Mouse (Mus musculus) lung, postnatal 4 days (tissue): ENCODE measurements around the gene Pecam1.
A peak's percentile ranks its signal among the peaks of the same experiment; 100 is the strongest.
"Not testable (repeated sequence)": the region's sequence is repeated elsewhere in the genome, so short reads cannot be mapped to it uniquely, and the experiment has no call there.

ENCODE experiments used
- DNase-seq, 2 experiments: peaks; one replicate each; pipeline ENCODE4 v3.0.0; 2021

Pecam1 gene

DNA sequence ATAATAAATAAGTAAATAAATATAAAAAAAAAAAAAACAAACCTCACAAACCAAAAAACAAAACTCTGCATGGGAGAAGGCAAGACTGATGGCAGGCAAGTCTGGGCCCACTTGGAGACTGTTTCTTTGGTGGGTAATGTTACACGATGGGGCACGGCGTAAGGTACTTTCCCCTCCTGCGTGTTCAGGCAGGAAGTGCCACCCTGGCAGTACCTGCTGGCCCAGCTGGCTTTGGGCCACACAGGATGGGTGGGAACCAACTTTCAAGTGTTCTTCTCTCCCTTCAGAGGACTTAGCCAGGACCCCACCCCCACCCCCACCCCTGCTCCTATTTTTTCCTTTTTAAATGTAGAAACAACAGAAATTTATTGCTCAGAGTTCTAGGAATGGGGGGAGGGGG, 85.1 kb downstream of the Pecam1 start:
- peak; percentile 69 to 82 for DNase-seq

DNA sequence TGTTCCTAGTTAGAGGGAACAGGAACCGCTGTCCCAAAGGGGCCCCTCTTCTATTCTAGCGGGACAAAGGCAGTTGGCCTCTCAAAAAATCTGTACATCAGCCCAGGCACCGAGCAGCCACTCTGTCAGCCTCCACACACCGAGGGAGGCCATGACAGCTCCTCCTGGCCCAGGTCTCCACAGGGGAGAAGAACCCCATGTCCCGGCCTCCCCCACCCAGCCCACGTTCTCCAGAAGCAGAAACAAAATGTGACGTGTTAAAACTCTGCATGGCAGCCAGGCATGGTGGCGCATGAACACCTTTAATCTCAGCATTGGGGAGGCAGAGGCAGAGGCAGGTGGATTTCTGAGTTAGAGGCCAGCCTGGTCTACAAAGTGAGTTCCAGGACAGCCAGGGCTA, 85.7 kb downstream of the Pecam1 start:
- DNase-seq: no peak

DNA sequence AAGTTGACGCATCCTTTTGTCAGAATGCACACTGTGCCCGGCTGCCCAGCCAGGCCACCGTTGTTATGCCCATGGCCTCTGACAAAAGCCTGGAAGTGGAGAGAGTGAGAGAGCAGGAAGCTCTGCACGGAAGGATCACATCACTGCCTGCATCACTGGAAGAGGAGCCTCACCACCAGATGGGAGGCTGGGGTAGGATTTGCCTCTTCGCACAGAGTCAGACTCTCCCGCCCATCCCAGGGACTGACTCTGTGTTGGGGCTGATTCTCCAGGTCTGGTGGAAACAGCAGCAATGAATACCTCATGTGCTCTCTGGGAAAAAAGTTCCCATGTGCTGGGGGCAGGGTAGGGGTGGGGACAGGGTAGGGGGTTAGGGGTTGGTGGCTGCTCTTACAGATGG, 86.6 kb downstream of the Pecam1 start:
- peak; percentile 54 to 72 for DNase-seq

DNA sequence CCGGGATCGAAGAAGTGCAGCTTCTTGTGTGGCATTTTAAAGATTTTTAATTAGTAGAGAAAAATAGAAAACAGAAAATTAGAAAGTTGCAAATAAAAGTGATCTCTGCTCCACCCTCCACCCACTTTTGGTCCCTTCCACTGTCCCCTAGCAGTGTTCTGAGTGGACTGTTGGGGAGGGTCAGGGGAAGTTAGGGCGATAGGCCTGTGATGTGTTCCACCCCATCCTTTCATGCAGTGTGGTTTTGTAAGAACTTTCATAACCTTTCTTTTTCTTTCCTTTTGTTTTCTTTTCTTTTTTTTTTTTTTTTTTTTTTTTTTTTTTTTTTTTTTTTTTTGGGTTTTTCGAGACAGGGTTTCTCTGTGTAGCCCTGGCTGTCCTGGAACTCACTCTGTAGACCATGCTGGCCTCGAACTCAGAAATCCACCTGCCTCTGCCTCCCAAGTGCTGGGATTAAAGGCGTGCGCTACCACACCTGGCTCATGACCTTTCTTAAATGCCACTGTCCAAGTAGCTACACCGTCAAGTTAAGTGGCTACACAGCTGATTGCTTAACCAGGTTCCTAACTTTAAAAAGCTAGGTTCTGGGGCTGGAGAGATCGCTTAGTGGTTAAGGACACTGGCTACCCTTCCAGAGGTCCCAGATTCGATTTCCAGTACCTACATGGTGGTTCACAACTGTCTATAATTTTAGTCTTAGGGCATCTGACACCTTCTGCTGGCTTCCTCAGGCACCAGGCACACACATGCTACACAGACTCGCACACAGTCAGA, 87.6 kb downstream of the Pecam1 start:
- DNase-seq: no peak

DNA sequence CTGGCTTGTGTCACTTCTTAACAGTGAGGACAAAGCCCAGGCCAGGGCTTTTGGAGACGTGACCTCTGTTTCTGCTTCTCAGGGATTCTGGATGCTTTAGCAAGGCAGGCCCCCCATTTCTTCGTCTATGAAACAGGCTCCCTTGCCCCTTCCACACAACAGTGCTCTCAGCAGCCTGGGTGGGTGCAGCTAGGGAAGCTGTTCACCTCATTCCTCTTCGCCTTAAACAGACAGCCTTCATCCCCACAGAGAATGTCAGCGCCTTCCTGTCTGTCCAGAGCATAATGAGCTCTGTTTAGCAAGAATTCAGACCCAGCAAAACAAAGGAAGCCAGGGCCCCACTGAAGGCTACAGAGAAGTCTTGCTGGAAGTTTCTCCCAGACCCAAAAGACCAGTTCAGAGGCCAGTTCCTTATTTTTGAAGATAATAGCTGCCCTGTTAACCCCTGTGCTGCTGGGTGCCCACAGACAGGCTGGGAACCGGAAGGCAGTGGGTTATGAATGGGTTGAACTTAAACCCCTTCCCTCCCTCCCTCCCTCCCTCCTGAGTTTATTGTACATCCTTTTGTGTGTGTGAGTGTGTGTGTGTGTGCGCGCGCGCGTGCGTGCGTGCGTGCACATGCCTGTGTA, 89.9 kb downstream of the Pecam1 start:
- peak; percentile 73 to 78 for DNase-seq

DNA sequence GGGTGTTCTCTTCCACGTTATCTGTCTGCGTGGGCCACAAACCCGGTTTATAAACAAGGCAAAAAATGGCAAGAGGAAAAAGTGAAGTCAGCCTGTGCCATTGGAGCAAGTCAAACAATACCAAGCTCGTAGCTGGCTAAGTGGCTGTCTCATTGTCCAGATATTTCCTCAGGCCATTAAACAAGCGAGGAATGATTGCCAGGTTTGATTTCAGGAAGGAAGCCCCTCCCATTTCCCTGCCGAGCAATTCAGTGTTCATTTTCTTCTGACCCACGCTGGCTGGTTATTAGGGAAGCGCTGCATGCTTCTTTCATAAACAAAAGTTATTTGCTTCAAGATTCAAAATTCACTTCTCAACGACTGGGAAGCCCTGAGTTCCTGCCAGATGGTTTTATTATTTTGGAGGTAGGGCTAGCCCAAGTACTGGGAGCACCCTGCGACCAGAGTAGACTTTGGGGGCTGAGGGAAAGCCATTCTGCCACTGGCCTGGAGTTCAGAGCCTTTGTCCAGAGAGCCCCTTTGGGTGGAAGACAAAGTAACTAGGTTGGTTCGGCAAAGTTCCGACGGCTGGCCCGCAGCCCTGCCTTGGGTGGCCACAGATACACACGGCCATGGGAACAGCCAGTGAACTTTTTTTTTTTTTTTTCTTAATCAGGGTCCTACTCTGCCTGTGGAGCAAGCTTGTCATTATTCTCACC, 90.7 kb downstream of the Pecam1 start:
- DNase-seq: peak; percentile 75 to 77

DNA sequence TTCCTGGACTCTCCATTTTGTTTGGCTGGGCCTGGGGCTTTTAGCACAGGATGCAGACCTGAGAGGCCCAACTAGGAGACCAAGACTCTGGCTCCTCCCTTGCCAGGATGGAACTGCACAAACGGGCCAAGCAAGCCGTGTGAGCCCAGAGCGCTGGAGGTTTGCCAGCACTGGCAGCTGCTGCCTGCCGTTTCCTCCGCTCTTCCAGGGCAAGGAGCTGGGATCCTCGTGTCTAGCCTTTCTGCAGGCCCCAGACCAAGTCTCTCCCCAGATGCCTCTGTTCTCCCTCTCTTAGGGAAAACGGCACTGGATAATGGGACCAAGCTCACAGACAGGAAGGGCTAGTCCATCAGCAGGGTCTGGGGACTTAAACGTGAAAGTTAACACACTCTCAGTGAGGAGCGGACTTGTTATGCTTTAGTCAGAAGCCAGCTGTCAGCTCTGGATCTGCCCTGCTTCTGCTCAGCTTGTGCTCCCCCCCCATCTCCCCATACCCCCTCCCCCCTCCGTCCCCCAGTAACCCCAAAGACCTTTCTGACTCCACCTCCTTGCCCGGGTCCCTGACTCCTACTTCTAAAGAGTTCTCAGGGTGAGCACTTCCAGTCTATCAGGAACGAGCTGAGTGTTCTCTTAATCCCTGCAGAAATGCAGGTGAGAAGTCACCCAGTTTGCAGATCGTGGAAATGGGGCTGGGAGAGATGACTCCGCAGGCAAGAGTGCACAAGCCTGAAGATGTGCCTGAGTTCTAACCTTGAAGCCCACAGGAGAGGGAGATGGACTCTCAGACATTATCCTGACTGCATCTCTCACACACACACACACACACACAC, 92.2 kb downstream of the Pecam1 start:
- peak; percentile 89 to 96 for DNase-seq

DNA sequence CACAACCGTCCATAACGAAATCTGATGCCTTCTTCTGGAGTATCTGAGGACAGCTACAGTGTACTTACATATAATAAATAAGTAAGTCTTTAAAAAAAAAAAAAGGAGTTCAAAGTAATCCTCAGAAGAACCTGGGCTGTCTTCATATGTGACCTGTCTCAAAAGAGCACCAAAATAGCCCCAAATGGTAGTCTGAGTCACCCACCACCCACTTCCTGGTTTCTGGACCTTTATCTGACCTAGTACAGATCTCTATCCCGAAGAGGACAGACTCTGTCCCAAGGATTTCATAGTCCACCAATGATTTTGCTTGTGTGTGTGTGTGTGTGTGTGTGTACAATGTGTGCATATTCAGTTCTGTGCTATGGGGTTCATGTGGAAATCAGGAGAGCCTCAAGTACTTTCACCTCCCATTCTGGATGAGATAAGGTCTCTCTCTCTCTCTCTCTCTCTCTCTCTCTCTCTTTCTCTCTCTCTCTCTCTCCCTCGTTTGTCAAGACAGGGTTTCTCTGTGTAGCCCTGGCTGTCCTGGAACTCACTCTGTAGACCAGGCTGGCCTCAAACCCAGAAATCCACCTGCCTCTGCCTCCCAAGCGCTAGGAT, 93.4 kb downstream of the Pecam1 start:
- not testable (repeated sequence) for DNase-seq

DNA sequence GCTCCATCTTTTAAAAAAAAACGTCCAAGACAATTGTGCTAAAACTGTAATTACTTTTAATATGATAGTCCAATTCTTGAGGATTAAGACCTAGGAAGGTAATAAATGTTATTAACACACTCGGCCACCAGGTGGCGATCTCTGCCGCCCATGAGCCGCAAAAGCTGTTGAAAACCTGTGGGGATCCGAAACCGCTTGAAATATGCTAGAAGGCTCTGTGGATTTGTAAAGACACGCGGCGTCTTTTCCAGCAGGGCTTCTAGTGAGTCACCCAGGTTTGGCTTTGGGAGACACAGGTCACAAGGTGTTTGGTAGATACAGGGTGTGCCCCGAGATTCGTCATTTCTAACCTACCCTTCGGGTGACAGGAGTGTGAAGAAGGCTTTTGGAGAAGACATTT, 102.1 kb downstream of the Pecam1 start:
- peak; percentile 67 to 86 for DNase-seq

DNA sequence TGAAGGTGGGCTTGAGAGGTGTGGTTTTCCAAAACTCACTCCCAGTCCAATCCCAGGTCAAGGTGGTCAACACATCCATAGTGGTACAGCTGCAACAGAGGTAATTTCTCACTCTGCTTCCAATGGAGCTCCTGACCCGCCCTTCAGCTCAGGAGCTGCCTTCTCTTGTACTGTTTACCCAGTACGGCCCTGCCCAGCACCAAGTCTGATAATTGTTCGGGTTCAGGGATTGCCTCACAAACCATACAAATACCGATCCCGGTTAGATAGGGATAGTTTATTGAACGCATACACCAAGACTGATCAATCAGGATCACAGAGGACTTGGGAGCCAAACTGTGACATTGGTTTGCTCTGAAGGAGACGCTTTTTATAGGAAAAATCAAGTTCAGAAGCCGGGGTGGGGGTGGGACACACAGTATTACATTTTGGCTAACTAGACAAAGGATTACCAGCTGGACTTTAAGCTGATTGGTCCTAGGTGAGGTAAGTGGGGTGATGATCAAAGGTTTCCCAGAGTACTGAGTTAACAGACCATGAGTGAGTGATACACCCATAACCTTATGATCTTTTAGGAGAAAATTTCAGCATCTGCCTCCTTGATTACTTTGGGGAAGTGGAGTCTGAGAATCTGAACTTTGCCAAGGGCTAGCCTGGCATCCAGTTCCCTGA, 107.3 kb downstream of the Pecam1 start:
- DNase-seq: no peak

DNA sequence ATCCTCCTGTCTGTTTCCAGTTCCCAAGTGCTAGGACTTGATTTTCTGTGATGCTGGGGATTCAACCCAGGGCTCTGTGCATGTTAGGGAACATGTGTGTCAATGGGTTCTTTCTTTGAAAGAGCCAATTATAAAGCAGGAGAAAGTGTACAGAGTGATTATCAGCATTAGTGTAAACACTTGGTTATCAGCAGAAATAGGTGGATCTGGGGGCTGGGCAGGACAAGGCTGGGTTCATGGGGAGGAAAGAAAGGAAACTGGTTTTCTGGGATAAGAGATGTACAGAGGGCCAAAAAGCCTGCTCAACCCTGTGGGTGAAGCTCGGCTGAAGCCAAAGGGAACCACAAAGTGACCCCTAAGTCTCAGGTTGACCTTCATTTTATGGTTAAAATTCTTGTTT, 108.8 kb downstream of the Pecam1 start:
- DNase-seq: no peak

DNA sequence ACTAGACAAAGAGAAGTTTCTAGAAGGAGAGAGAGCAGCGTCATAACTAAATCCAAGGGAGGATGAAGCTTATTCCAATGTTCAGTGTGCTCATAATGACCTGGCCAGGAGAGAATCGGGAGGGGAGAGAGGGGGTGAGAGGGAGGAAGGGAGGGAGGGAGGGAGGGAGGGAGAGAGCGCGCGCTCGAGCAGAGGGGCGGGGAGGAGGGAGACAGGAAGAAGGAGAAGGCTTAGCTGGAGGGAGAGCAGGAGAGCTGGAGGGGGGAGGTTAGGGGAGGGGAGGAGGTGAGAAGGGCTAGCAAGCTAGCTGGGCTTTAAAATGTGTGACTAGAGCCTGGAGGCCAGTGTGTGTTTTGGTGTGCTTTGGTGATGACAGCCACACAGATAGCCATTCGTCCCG, 110.4 kb downstream of the Pecam1 start:
- no peak for DNase-seq

DNA sequence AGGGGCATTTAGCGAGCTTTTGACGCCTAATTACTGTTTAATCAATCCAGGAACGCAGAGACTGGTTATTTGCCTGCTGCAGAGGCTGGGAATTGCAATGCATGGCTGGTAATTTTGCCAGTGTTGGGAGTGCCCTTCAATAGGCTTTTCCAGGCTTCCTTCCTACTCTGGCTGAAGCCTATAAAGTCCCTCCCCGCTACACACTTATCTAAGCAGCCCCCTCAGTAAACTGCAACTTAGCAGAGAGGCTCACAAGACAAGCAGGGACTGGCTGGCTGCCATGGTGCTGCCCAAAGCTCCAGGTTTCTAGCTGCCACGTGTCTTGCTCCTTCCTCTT, 111.1 kb downstream of the Pecam1 start:
- DNase-seq: peak in 1 of 2 experiments; percentile 61

DNA sequence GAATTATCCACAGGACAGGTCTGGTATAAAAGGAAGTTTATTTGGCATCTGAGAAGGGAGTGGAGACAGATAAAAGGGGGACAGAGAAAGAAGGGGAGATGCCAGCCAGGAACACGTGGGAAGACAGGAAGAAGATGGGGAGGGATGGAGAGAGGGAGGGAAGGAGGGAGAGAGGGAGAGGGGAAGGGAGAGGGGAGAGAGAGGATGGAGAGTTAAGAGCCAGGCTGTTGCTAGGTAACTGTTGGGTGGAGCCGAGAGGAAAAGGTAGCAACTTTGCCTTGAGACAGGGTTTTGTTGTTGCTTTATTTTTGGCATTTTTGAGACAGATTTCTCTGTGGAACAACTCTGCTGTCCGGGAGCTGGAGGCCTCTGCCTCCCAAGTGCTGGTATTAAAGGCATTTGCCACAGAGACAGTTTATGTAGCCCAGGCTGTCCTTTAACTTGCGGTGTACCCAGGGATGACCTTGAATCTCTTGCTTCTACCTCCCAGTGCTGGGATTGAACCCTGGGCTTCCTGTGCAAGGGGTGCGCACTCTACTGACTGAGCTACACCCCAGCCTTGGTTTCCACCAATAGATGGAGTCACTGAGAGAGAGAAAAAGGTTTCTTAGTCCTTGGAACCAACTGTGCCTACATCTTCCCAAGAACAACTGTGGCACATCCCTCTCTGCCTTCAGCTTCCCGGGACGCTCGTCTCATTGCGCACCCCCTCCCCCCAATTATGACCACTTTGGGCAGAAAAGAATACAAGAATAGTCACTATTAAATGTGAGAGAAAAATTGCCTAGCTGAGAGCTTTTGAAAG, 111.7 kb downstream of the Pecam1 start:
- DNase-seq: no peak

DNA sequence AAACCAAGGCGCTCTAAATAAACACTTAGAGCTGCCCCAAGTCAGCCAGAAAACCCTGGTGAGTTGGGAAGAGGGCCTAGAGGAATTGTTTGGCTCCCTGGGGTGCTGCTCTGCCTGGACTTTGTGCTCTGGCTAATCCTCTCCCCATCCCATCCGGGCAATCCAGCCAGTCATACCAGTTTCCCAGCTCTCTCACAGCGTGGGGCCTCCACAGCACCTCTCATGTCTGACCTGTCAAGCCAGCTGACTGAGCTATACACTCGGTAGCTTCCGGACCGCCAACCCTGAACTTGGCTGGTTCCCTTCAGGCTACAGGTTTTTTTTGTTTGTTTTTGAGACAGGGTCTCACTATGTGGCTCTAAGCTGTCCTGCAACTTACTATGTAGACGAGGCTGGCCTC, 112.7 kb downstream of the Pecam1 start:
- DNase-seq: no peak

DNA sequence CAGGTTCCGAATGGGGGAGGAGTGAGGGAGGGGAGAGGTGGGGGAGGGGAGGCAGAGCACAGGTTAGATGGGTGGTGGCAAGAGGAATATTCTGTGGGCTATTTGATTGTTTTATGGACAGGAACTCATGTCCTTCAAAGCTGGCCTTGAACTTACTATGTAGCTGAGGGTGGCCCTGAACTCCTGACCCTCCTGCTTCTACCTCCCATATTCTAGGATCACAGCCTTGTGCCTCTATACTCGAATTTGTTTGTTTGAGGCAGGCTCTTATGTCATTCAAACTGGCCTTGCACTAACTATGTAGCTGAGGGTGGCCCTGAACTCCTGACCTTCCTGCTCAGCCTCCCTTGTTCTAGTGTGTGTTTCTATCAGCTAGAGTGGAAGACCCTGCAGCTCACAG, 114.5 kb downstream of the Pecam1 start:
- DNase-seq: no peak

DNA sequence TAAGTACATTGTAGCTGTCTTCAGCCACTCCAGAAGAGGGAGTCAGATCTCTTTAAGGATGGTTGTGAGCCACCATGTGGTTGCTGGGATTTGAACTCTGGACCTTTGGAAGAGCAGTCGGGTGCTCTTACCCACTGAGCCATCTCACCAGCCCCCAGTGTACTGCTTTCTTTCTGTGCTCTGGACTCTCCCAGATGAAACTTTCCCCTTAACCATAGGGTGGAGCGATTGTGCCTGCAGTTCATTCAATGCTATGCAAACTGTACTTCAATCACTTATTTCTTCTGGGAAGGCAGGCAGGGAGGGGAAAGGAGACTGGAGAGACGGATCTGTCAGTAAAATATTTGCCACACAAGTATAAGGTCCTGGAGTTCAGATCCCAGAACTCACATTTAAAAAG, 116.3 kb downstream of the Pecam1 start:
- not testable (repeated sequence) for DNase-seq

DNA sequence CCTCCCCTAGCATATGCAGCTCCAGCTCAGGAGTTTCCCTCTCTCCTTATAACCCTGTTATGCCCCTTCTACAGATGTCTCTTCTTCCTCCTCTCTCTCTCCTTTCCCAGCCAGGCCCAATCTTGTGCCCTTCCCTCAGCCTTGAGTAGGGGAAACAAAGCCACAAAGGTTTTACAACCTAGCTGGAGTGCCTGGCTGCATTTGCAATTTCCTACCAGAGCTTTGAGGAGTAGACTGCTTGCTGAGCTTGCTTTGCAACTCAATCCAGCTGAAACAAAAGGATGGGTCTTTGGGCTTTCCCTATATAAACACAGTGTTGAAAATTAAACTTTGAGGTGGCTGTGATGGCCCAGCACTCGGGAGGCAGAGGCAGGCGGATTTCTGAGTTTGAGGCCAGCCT, 117.0 kb downstream of the Pecam1 start:
- DNase-seq: no peak

DNA sequence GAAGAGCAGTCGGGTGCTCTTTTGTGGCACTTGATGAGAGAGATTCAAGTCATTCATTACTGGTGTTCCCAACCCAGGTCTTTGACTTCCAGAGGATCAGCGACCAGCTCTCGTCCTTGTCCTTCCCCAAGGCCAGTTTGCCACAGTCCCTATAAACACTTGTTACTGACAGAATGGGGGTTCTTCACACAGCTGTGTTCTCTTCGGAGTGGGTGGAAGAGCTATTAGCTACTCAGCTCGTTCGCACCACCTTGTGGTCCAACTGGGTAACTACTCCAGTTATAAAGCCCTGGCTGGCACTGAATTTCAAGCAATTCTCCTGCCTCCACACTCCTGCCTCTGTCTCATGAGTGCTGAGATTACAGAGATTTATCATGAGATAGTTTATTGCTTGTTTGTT, 122.7 kb downstream of the Pecam1 start:
- peak; percentile 61 to 83 for DNase-seq

DNA sequence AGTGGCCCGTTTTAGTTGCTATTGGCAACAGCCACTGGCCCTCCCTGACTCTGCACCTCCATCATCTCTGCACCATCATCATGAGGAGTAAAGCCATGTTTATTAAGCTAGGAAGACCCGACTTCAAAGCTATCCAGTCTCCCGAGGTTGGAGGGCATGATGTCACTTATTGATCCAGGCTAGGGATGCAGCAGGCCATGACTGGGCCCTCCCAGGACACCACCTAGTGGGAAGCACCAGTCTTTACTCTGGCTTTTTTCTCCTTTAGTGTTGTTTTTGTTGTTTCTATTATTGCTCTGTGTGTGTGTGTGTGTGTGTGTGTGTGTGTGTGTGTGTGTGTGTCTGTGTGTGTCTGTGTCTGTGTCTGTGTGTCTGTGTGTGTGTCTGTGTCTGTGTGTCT, 124.9 kb downstream of the Pecam1 start:
- DNase-seq: no peak

DNA sequence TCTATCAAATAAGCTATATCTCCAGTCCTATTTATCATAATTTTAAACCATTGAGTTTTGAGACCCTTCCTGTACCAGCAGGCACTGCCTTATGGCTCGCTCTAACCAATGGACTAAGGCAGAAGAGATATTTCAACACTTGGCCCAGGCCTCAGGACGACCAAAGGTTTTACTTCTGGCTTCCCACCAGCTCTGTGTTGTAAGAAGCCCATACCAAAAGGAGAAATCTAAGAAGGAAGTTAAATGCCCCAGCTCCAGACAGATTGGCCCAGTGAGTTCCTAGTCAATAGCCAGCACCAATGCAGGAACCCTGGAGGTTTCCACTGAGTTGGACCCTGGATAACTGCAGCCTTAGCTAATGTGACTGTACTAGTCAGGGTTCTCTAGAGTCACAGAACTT, 126.8 kb downstream of the Pecam1 start:
- DNase-seq: no peak
